ENCODE assay signal across 8 mouse cellular contexts in the genomic region with DNA sequence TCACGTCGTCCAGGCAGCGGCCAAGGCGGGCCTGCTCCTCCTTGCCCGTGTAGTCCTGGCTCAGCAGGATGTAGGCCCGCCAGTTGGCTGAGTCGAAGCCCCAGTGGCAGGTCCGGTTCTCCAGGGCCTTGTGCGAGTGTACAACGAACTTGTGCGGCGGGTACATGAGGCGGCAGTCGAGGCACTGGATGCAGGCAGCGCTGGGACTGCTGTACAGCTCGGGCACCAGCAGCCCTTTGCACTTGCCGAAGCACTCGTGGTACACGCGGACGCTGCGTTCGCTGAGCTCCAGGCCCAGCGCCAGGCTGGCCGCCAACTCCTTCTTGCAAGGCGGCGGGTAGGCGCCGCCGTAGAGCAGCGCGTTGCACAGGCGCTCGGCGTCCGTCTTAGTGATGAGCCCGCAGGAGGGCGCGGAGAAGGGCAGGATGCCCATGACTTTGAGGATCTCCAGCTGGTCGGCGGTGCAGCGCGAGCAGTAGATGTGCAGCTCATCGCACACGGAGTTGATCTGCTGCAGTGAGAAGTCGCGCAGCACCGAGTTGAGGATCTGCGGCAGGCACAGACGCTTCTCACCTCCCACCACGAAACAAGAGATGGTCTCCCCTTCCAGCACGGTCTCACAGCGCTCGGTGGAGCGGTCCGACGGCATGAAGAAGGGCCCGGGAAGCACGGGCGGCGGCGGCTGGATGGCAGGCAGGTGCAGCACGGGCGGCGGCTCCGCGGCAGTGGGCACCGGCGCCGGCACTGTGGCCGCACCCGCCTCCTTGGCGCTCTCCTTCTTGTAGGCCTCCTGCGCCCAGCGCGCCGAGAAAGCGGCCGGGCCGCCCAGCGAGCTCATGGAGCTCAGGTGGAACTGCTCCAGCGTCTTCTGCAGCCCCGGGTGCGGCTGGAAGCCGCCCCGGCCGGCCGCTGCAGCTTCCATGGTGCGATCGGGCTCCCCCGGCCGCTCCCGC. TPM values are rescaled to one million over a fixed set of nuclear protein-coding genes. Genes with fewer than 3 reads are reported as not detected.
DNase-seq lines count a peak whose midpoint lies in the region; ATAC-seq lines count a peak whose summit lies in the region.

No protein-coding gene starts in this region.

- intact Hi-C loops in left cerebral cortex, postnatal 14 days (cut with DNase I), result loop anchor here (5.0 kb wide), 1 partner anchor 60 kb away; no protein-coding TSS in a partner anchor

- H3K27me3 ChIP-seq in hindbrain, embryonic 15.5 days, result no peaks in the 10 kb centered on the region

- peak; percentile 88 for DNase-seq in MN1 (ENCODE audit: low spot score)
- peak; percentile 85 for DNase-seq in cerebellum, adult 9-11 months
- DNase-seq in frontal cortex, postnatal 36 days (ENCODE audit: low spot score in 2 of 2), result peak; percentile 72 to 75
- peak; percentile 71 to 78 for DNase-seq in left cerebral cortex, postnatal 14 days (ENCODE audit: low spot score in 2 of 2)
- DNase-seq in right cerebral cortex, postnatal 36 days (ENCODE audit: low spot score in 2 of 2), result peak; percentile 64 to 68

- ATAC-seq in hindbrain, embryonic 15.5 days (ENCODE audit: low FRiP score, low read depth), result no peak
- ATAC-seq in megakaryocyte progenitor cell, adult 5-6 weeks (replicated peaks; ENCODE audit: poor library complexity), result peak; percentile 2; the same call in 1 of the 2 replicates
- ATAC-seq in inflammation-experienced regulatory T-cells, adult 6 months, result no peak

- no peaks in the 10 kb centered on the region for H3K36me3 ChIP-seq in hindbrain, embryonic 15.5 days

- H3K4me2 ChIP-seq in hindbrain, embryonic 15.5 days, result peak overlapping the region; percentile 94

- H3K27ac ChIP-seq in hindbrain, embryonic 15.5 days (replicated peaks), result peak overlapping the region; percentile 87

- H3K4me3 ChIP-seq in hindbrain, embryonic 15.5 days, result peak overlapping the region; percentile 85

- H3K9ac ChIP-seq in hindbrain, embryonic 15.5 days, result peak overlapping the region; percentile 90

- WGBS in hindbrain, embryonic 15.5 days, result under 1% methylated on average over 73 of the region's 93 CpGs

- peaks cover 54% of the 10 kb centered on the region for H3K4me1 ChIP-seq in hindbrain, embryonic 15.5 days (replicated peaks)

- H3K9me3 ChIP-seq in hindbrain, embryonic 15.5 days, result no peaks in the 10 kb centered on the region

RNA-seq across cellular contexts. Expression of a gene that starts 0.5 kb away (rescaled TPM):
- 11.3 and 11.9 TPM in 2 replicates for polyA plus RNA-seq in hindbrain, embryonic 15.5 days (2015; fragmentation: Nextera tagmentation; extraction: Ambion mirVana)
- total RNA-seq in left cerebral cortex, postnatal 14 days (2021), result 100 to 1,000 TPM; 110 to 111 TPM
- total RNA-seq in megakaryocyte progenitor cell, adult 5-6 weeks (2015), result 16.9 and 19.7 TPM in 2 replicates
- total RNA-seq in megakaryocyte progenitor cell, adult 5-6 weeks (2017), result 5.0 and 5.7 TPM in 2 replicates
- 10 to 100 TPM; 10.7 to 26.8 (median 26.8) TPM for polyA plus RNA-seq in inflammation-experienced regulatory T-cells, adult 6 months (2017; shearing (Covaris generic))

RNA-seq across cellular contexts. Expression of a gene that starts 27.7 kb away (rescaled TPM):
- 73.8 and 75.7 TPM in 2 replicates for polyA plus RNA-seq in hindbrain, embryonic 15.5 days (2015; fragmentation: Nextera tagmentation; extraction: Ambion mirVana)
- 10 to 100 TPM; 22.6 to 27.0 TPM for total RNA-seq in left cerebral cortex, postnatal 14 days (2021)
- total RNA-seq in megakaryocyte progenitor cell, adult 5-6 weeks (2015), result 28.6 and 46.3 TPM in 2 replicates
- 14.2 and 17.6 TPM in 2 replicates for total RNA-seq in megakaryocyte progenitor cell, adult 5-6 weeks (2017)
- 10 to 100 TPM; 44.3 to 57.3 (median 51.6) TPM for polyA plus RNA-seq in inflammation-experienced regulatory T-cells, adult 6 months (2017; shearing (Covaris generic))

Comparison
In these comparisons a context has a peak if more than half of its experiments do, and no peak if none do; other contexts are left out.
1. RNA of a gene that starts 0.5 kb away (total RNA-seq): 110 to 111 TPM in left cerebral cortex, postnatal 14 days; 5.0 to 19.7 TPM in megakaryocyte progenitor cell, adult 5-6 weeks; every median in the first group is over 4 times any median in the second.
2. Peak in every context shown above with its lines, with median percentiles within 50 percentile points of each other: DNase-seq.